Mouse (Mus musculus) G1E (cell line): ENCODE data around the gene Pgap1.

Source experiments
- CTCF ChIP-seq: IDR thresholded peaks from 2 replicates; pipeline ENCODE4 v1.5.1; 2012; ENCODE audit warnings: low read depth, low read length, inconsistent platforms, mixed read lengths
- GATA1 ChIP-seq: IDR thresholded peaks from 2 replicates; pipeline ENCODE4 v1.6.1; 2012; ENCODE audit warnings: borderline replicate concordance, low read length, inconsistent platforms, mixed read lengths
- GATA2 ChIP-seq: IDR thresholded peaks from 2 replicates; pipeline ENCODE4 v1.6.1; 2012; ENCODE audit warnings: low read depth, low read length, inconsistent platforms, borderline replicate concordance

GRCm38 (mm10) chr1:54585971-54586555 lies 28.6 kb upstream of the Pgap1 start:
- TF ChIP-seq CTCF, result no peak
- TF ChIP-seq GATA1, result no peak
- no peak for TF ChIP-seq GATA2
